Mouse (Mus musculus): ENCODE measurements around the gene Abcc1. TPM values are rescaled to one million over a fixed set of nuclear protein-coding genes. Genes with fewer than 3 reads are reported as not detected.

Abcc1 gene
- polyA plus RNA-seq (2016; fragmentation: Nextera tagmentation; extraction: Ambion mirVana) = 7.6 and 8.9 TPM in 2 replicates

- H3K9ac ChIP-seq (replicated peaks) = peak within 1 kb of the TSS; percentile 70
- WGBS = under 1% methylated on average over 64 of the region's 64 CpGs
- no peaks in the 10 kb centered on the region for H3K27me3 ChIP-seq
- no peaks in the 10 kb centered on the region for H3K9me3 ChIP-seq
- peak within 1 kb of the TSS; percentile 63 for H3K4me3 ChIP-seq
- peak within 1 kb of the TSS; percentile 95 for H3K4me2 ChIP-seq (replicated peaks)
- H3K36me3 ChIP-seq = no peaks in the 10 kb centered on the region
- H3K27ac ChIP-seq (replicated peaks) = no peak within 1 kb of the TSS
- peaks cover 8% of the 10 kb centered on the region; the same call in 1 of the 2 replicates for H3K4me1 ChIP-seq
- peak; percentile 97 for ATAC-seq (ENCODE audit: low FRiP score, low read depth)
Observed at GRCm38 (mm10) chr16:14361362-14362098, at the start of gene Abcc1. TSS of gene Abcc1 (plus strand) at chr16:14361558.

GRCm38 (mm10) chr16:14312914-14313313 is 48.4 kb upstream of the Abcc1 start:
- Histone ChIP-seq H3K27me3 (no peaks in the 10 kb centered on the region), H3K4me2 (replicated peaks) (no peak overlapping the region), H3K4me1 (peaks cover 13% of the 10 kb centered on the region), H3K9me3 (no peaks in the 10 kb centered on the region), H3K9ac (replicated peaks) (no peak overlapping the region), H3K4me3 (no peak overlapping the region), H3K36me3 (peaks cover 44% of the 10 kb centered on the region), H3K27ac (replicated peaks) (no peak overlapping the region)
- no peak for ATAC-seq (ENCODE audit: low FRiP score, low read depth)
- WGBS = 95% methylated on average over 7 of the region's 7 CpGs

- peak; percentile 100 for ATAC-seq (ENCODE audit: low FRiP score, low read depth)
- Histone ChIP-seq H3K9ac (replicated peaks) (peak within 1 kb of the TSS; percentile 78), H3K4me2 (replicated peaks) (peak within 1 kb of the TSS; percentile 75), H3K27me3 (0 out of 2 replicates have a peak, but pooled peaks cover 8% of the 10 kb centered on the region), H3K4me1 (peaks cover 13% of the 10 kb centered on the region), H3K36me3 (peaks cover 10% of the 10 kb centered on the region), H3K9me3 (no peaks in the 10 kb centered on the region), H3K27ac (replicated peaks) (peak within 1 kb of the TSS; percentile 90), H3K4me3 (peak within 1 kb of the TSS; percentile 79)
- 5% methylated on average over 51 of the region's 51 CpGs for WGBS
Observed at GRCm38 (mm10) chr16:14316884-14317876, 44.2 kb upstream of the Abcc1 start, which contains the start of gene Fopnl. TSS of gene Fopnl (minus strand) at chr16:14317405.

- ATAC-seq (ENCODE audit: low FRiP score, low read depth) = no peak
- 85% methylated on average over 3 of the region's 3 CpGs for WGBS
- 0 out of 2 replicates have a peak, but pooled peaks cover 8% of the 10 kb centered on the region for H3K27me3 ChIP-seq
Observed at GRCm38 (mm10) chr16:14319681-14320080, 41.7 kb upstream of the Abcc1 start.

DNA sequence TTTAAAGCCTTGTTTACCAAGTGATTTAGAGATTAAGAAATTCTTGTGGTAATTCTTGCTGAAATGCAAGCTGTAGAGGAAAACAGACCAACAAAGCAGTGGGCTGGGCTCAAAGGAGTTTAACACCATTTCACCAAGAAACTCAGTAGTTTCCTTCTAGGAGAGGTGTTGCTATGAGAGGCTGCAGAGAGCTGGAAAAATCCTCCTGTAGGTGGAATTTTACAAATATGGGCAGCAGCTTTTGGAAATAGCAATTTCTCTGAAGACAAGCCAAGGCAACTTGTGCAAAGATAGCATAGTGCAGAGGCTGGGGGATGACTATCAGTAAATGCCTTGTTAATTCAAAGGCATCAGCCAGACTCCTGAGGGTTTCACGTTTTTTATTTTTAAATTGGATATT is 40.9 kb upstream of the Abcc1 start:
- Histone ChIP-seq H3K36me3 (no peaks in the 10 kb centered on the region), H3K9ac (replicated peaks) (no peak overlapping the region), H3K4me1 (peaks cover 13% of the 10 kb centered on the region), H3K27ac (replicated peaks) (no peak overlapping the region), H3K4me2 (replicated peaks) (no peak overlapping the region), H3K27me3 (0 out of 2 replicates have a peak, but pooled peaks cover 8% of the 10 kb centered on the region), H3K4me3 (no peak overlapping the region), H3K9me3 (no peaks in the 10 kb centered on the region)
- 74% methylated on average over 1 of the region's 1 CpGs for WGBS
- ATAC-seq (ENCODE audit: low FRiP score, low read depth) = no peak

More at GRCm38 (mm10) chr16:14319681-14320080, 41.7 kb upstream of the Abcc1 start:
- Histone ChIP-seq H3K4me1 (peaks cover 13% of the 10 kb centered on the region), H3K9me3 (no peaks in the 10 kb centered on the region), H3K4me3 (no peak overlapping the region), H3K4me2 (replicated peaks) (no peak overlapping the region), H3K36me3 (no peaks in the 10 kb centered on the region), H3K27ac (replicated peaks) (no peak overlapping the region), H3K9ac (replicated peaks) (no peak overlapping the region)

- H3K9me3 ChIP-seq = no peaks in the 10 kb centered on the region
- ATAC-seq (ENCODE audit: low FRiP score, low read depth) = no peak
Observed at GRCm38 (mm10) chr16:14328156-14328555, 33.2 kb upstream of the Abcc1 start.

GRCm38 (mm10) chr16:14344967-14345366 is 16.4 kb upstream of the Abcc1 start:
- Histone ChIP-seq H3K36me3 (no peaks in the 10 kb centered on the region), H3K27me3 (no peaks in the 10 kb centered on the region), H3K9me3 (no peaks in the 10 kb centered on the region), H3K27ac (replicated peaks) (no peak overlapping the region), H3K9ac (replicated peaks) (no peak overlapping the region), H3K4me3 (no peak overlapping the region), H3K4me1 (no peaks in the 10 kb centered on the region), H3K4me2 (replicated peaks) (no peak overlapping the region)
- no peak for ATAC-seq (ENCODE audit: low FRiP score, low read depth)
- 66% methylated on average over 3 of the region's 3 CpGs for WGBS

More at GRCm38 (mm10) chr16:14328156-14328555, 33.2 kb upstream of the Abcc1 start:
- Histone ChIP-seq H3K4me2 (replicated peaks) (no peak overlapping the region), H3K36me3 (no peaks in the 10 kb centered on the region), H3K4me3 (no peak overlapping the region), H3K4me1 (no peaks in the 10 kb centered on the region), H3K27ac (replicated peaks) (no peak overlapping the region), H3K27me3 (no peaks in the 10 kb centered on the region), H3K9ac (replicated peaks) (no peak overlapping the region)
- WGBS = 83% methylated on average over 1 of the region's 1 CpGs

DNA sequence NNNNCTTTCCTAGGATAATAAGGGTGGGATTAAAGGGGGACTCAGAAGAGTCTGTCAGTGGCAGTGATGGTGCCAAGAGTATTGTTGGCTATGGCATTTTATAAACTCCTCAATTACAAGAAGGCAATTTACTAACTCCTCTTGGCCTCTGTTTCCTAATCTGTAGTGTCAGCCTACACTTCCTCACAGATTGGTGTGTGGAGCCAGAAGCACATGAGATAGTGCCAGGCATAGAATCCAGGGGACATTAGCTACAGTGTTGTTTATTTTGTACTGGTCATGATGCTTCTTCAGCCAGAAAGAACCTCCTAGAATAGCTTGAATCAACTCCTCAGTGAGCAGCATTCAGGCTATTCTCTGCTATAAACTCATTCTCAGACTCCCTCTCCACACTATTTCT is 9.8 kb upstream of the Abcc1 start:
- H3K27me3 ChIP-seq = no peaks in the 10 kb centered on the region
- no peaks in the 10 kb centered on the region for H3K4me1 ChIP-seq
- no peak overlapping the region for H3K27ac ChIP-seq (replicated peaks)
- no peak overlapping the region for H3K4me2 ChIP-seq (replicated peaks)
- H3K9me3 ChIP-seq = no peaks in the 10 kb centered on the region
- no peaks in the 10 kb centered on the region for H3K36me3 ChIP-seq
- H3K4me3 ChIP-seq = no peak overlapping the region
- ATAC-seq (ENCODE audit: low FRiP score, low read depth) = no peak
- H3K9ac ChIP-seq (replicated peaks) = no peak overlapping the region

DNA sequence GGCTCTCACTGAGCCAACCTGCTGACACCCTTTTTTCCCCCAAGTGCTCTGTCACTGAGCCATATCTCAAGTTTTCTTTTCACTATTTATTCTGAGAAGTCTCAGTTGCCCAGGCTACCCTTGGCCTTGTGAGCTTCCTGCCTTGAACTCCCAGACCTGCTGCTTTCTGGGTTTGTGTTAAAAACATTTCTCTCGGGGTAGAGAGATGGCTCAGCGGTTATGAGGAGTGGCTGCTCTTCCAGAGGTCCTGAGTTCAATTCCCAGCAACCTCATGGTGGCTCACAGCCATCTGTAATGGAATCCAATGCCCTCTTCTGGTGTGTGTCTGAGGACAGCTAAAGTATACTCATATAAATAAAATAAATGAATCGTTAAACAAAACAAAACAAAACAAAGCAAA is 9.1 kb upstream of the Abcc1 start:
- no peak overlapping the region for H3K4me3 ChIP-seq
- H3K27me3 ChIP-seq = no peaks in the 10 kb centered on the region
- ATAC-seq (ENCODE audit: low FRiP score, low read depth) = no peak
- no peaks in the 10 kb centered on the region for H3K36me3 ChIP-seq
- 84% methylated on average over 3 of the region's 3 CpGs for WGBS
- H3K4me1 ChIP-seq = no peaks in the 10 kb centered on the region
- H3K27ac ChIP-seq (replicated peaks) = no peak overlapping the region
- no peak overlapping the region for H3K9ac ChIP-seq (replicated peaks)
- no peak overlapping the region for H3K4me2 ChIP-seq (replicated peaks)
- no peaks in the 10 kb centered on the region for H3K9me3 ChIP-seq

GRCm38 (mm10) chr16:14352663-14353062 is 8.7 kb upstream of the Abcc1 start:
- ATAC-seq (ENCODE audit: low FRiP score, low read depth) = no peak
- 73% methylated on average over 5 of the region's 5 CpGs for WGBS
- H3K27ac ChIP-seq (replicated peaks) = no peak overlapping the region
- no peaks in the 10 kb centered on the region for H3K9me3 ChIP-seq
- H3K9ac ChIP-seq (replicated peaks) = no peak overlapping the region
- no peaks in the 10 kb centered on the region for H3K36me3 ChIP-seq
- no peak overlapping the region for H3K4me2 ChIP-seq (replicated peaks)
- no peaks in the 10 kb centered on the region for H3K4me1 ChIP-seq
- no peak overlapping the region for H3K4me3 ChIP-seq
- no peaks in the 10 kb centered on the region for H3K27me3 ChIP-seq

DNA sequence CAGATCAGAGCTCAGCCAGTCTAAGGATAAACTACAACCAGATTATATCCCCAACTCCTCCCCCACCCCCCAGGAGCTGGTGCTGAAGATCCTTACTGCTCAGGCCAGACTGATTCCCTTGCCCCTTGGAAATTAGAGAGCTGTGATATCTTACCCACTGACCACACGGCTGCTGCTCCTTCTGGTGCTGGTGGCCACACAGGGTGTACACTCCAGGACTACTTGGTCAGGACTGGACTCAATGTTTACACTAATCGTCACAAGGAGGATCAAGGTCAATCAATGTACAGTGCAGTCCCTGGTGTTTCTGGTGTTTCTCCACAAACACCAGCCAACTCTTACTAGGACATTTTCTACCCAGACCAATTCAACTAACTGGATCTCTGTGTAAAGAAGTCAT is 3.5 kb upstream of the Abcc1 start:
- H3K36me3 ChIP-seq = no peaks in the 10 kb centered on the region
- H3K27me3 ChIP-seq = no peaks in the 10 kb centered on the region
- peaks cover 8% of the 10 kb centered on the region; the same call in 1 of the 2 replicates for H3K4me1 ChIP-seq
- H3K9ac ChIP-seq (replicated peaks) = no peak overlapping the region
- H3K27ac ChIP-seq (replicated peaks) = no peak overlapping the region
- no peak overlapping the region for H3K4me3 ChIP-seq
- no peaks in the 10 kb centered on the region for H3K9me3 ChIP-seq
- WGBS = 93% methylated on average over 2 of the region's 2 CpGs
- no peak overlapping the region for H3K4me2 ChIP-seq (replicated peaks)
- no peak for ATAC-seq (ENCODE audit: low FRiP score, low read depth)

- Histone ChIP-seq H3K4me1 (peaks cover 8% of the 10 kb centered on the region; the same call in 1 of the 2 replicates), H3K27me3 (no peaks in the 10 kb centered on the region), H3K36me3 (no peaks in the 10 kb centered on the region), H3K27ac (replicated peaks) (no peak overlapping the region), H3K4me3 (no peak overlapping the region), H3K4me2 (replicated peaks) (no peak overlapping the region), H3K9ac (replicated peaks) (no peak overlapping the region), H3K9me3 (no peaks in the 10 kb centered on the region)
- no peak for ATAC-seq (ENCODE audit: low FRiP score, low read depth)
- 81% methylated on average over 1 of the region's 1 CpGs for WGBS
Observed at GRCm38 (mm10) chr16:14358531-14358930, 2.8 kb upstream of the Abcc1 start.
